Mouse (Mus musculus): Measurements from ENCODE around the gene Il1r2.

DNA sequence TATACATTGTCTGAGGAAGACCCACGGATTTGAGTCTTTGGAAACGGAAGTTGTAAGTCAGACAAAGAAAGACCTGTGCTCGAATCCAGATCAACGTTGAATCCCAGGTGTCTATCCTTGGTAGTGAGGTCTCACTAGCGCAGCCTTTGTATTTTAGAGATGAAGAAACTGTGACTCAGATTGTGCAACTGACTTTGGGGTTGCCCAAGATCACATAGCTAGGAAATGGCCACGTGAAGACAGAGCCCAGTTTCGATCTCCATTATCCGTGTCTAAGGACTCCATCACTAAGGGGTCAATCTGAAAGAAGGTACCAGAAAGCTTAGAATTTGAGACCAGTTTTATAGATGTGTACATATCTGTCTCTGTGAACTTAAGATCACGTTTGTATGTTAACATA, 17.3 kb downstream of the Il1r2 start:
- TF ChIP-seq HCFC1 (IDR thresholded peaks at IDR 0.05; ENCODE audit: borderline replicate concordance, insufficient read depth, low read length) (no peak), MAFK (IDR thresholded peaks at IDR 0.05; ENCODE audit: insufficient read depth, low read depth, low read length) (no peak)
